Mouse (Mus musculus): Measurements from ENCODE around the gene Iqcf1. TPM values are rescaled to one million over a fixed set of nuclear protein-coding genes. Genes with fewer than 3 reads are reported as not detected.
"Not testable (repeated sequence)": the region's sequence is repeated elsewhere in the genome, so short reads cannot be mapped to it uniquely, and the experiment has no call there.

Iqcf1 gene
- polyA plus RNA-seq, 1 experiment from 2014 or later, result not detected

DNA sequence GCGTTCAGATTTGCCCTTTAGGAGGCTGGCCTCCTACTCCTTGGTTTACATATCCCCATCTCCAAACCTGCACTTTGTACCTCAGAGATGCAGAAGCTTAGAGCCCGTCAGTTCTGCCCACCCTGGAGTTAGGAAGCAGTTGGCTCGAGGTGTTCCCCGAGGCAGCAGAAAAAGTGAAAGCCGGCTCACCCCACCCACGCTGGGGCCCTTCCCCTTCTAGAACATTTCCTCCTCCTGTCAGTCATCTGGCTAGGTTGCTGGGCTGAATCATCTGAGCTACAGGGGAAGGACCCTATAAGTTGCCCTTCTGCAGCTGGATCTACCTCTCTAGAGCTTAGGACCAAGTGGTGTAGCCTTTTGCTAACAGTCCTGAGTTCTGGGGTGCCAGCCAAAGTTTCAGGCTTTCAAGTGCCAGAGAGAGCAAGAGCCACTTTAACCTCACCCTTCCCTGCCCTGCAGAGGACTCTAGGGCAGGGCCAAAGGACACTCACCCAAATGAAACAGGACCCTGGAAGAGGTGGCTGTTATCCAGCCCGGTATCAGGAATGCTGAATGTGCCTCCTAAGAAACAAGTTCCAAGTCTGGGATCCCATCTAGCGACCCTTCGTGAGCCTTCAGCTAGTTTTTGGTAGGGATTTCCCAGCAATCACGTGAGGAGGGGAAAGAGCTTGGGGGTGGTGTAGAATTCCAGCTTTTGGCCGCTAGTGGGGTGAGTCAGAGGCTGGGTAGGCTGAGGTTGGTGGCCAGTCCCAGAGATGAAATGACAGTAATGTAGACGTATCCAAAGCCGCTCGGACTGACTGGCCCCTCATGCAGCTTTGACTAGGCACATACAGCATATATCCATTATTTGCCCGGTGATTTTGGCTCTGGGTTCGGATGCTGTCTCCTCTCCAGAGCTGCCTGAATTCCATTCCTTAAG lies 23.5 kb upstream of the Iqcf1 start:
- peaks cover 14% of the 10 kb centered on the region for H3K36me3 ChIP-seq
- 0 out of 2 replicates have a peak overlapping the region, but pooled peaks have one; percentile 72 for H3K4me3 ChIP-seq
- H3K27ac ChIP-seq, result 0 out of 2 replicates have a peak overlapping the region, but pooled peaks have one; percentile 30
- H3K4me2 ChIP-seq (replicated peaks), result peak overlapping the region; percentile 34; the same call in 1 of the 2 replicates
- ATAC-seq (ENCODE audit: low FRiP score), result peak; percentile 65; the same call in 1 of the 2 replicates
- H3K9me3 ChIP-seq (replicated peaks), result no peaks in the 10 kb centered on the region
- H3K9ac ChIP-seq, result peak overlapping the region; percentile 14; the same call in 1 of the 2 replicates
- H3K27me3 ChIP-seq, result no peaks in the 10 kb centered on the region
- H3K4me1 ChIP-seq, result peaks cover 31% of the 10 kb centered on the region
- WGBS, result 32% methylated on average over 16 of the region's 16 CpGs

DNA sequence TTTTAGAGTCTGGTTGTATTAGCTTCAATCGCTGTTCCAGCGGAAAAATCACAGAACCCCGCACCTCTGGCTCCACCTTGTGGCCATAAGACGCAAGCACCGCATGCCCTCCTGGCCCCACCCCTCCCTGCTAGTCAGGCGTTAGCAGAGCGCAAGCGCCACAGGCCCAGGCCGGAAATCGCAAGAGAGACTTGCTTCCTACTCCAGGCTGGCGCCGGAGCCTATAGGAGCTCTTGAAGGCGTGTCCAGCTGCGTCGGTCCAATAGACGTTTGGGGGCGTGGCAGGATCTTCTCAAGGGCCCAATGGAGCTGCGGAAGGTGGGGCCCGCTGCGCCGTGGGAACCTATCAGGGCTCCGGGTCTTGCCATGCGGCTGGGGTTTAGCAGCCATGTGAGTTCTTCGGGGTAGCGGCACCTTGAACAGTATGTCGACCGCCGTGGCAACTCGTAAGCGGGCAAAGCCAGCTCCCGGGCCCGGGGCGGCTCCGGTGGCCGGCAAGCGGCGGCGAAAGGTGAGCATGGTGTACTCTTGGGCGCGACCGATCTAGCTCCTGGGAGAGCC lies 22.8 kb upstream of the Iqcf1 start, which contains the start of gene Parp3:
TSS of gene Parp3 (minus strand) at position 26 of the 561 bp plus-strand sequence.
- Histone ChIP-seq H3K27ac (0 out of 2 replicates have a peak within 1 kb of the TSS, but pooled peaks have one; percentile 30), H3K27me3 (no peaks in the 10 kb centered on the region), H3K36me3 (peaks cover 21% of the 10 kb centered on the region), H3K9ac (peak within 1 kb of the TSS; percentile 59), H3K4me3 (peak within 1 kb of the TSS; percentile 72), H3K9me3 (replicated peaks) (no peaks in the 10 kb centered on the region), H3K4me2 (replicated peaks) (peak within 1 kb of the TSS; percentile 81), H3K4me1 (peaks cover 26% of the 10 kb centered on the region)
- peak; percentile 98 for ATAC-seq (ENCODE audit: low FRiP score)
- WGBS, result 0% methylated on average over 41 of the region's 41 CpGs

DNA sequence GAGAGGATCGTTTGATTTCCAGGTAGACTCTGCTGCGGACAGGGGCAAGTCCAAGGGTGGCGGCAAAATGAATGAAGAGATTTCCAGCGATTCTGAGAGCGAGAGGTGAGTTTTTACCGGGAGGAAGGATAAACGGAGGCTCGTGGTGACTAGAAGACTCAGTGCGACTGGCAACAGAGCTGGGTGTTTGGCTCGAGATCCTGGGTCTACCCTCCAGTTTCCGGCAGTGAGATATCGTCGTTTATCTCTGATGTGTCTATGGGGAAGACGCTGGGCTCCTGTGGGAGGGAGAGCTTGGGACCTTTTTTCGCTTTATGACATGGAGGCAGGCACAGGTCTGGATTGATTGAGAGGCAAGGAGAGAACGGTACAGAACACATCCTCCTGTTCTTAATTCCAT lies 22.1 kb upstream of the Iqcf1 start:
- peak overlapping the region; percentile 72 for H3K4me3 ChIP-seq
- peaks cover 25% of the 10 kb centered on the region for H3K4me1 ChIP-seq
- H3K9me3 ChIP-seq (replicated peaks), result no peaks in the 10 kb centered on the region
- no peak overlapping the region for H3K27ac ChIP-seq
- H3K4me2 ChIP-seq (replicated peaks), result peak overlapping the region; percentile 81
- H3K9ac ChIP-seq, result peak overlapping the region; percentile 59
- peaks cover 26% of the 10 kb centered on the region for H3K36me3 ChIP-seq
- WGBS, result 4% methylated on average over 16 of the region's 16 CpGs
- ATAC-seq (ENCODE audit: low FRiP score), result no peak
- no peaks in the 10 kb centered on the region for H3K27me3 ChIP-seq

DNA sequence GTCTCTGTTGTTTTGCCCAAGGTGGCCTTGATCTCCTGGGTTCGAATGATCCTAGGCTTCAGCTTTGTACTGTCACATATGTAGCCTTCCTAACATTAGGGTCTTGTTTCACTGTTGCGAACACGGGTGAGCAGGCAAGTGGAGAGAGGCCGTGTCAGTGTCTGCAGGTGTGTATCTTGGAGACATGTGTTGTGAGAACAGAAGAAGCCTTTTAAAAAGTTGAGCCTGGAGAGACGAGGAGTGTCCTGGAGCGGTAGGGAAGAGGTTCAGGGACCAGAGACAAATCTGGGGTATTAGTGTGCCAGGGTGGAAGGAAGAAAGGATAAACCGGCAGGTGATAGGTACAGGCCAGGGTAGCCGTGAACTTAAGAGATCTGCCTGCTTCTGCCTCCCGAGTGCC lies 21.7 kb upstream of the Iqcf1 start:
- 83% methylated on average over 9 of the region's 9 CpGs for WGBS
- Histone ChIP-seq H3K4me2 (replicated peaks) (peak overlapping the region; percentile 81), H3K27me3 (no peaks in the 10 kb centered on the region), H3K27ac (no peak overlapping the region), H3K9ac (peak overlapping the region; percentile 59), H3K4me1 (peaks cover 25% of the 10 kb centered on the region), H3K4me3 (peak overlapping the region; percentile 72), H3K9me3 (replicated peaks) (no peaks in the 10 kb centered on the region), H3K36me3 (peaks cover 30% of the 10 kb centered on the region)
- ATAC-seq (ENCODE audit: low FRiP score), result no peak

DNA sequence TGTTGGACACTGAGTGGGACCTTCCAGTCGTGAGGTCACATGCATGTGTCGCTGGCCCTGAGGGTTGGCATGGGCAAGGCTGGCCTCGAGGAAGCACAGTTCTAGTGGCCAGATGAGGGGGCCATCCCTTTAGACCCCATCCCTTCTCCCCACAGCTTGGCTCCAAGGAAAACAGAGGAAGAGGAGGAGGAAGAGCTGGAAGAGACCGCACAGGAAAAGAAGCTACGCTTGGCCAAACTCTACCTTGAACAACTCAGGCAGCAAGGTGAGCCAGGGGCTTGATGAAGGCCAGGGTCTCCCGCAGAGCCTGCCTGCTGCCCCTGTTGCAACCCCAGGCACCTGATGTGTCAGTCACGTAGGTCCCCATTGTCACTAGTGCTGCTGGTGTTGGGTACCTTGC lies 19.2 kb upstream of the Iqcf1 start:
- peaks cover 55% of the 10 kb centered on the region for H3K36me3 ChIP-seq
- no peak overlapping the region for H3K27ac ChIP-seq
- no peaks in the 10 kb centered on the region for H3K9me3 ChIP-seq (replicated peaks)
- no peaks in the 10 kb centered on the region for H3K27me3 ChIP-seq
- H3K4me3 ChIP-seq, result no peak overlapping the region
- ATAC-seq (ENCODE audit: low FRiP score), result no peak
- WGBS, result 94% methylated on average over 7 of the region's 7 CpGs
- H3K4me1 ChIP-seq, result peaks cover 12% of the 10 kb centered on the region
- H3K9ac ChIP-seq, result no peak overlapping the region
- no peak overlapping the region for H3K4me2 ChIP-seq (replicated peaks)

DNA sequence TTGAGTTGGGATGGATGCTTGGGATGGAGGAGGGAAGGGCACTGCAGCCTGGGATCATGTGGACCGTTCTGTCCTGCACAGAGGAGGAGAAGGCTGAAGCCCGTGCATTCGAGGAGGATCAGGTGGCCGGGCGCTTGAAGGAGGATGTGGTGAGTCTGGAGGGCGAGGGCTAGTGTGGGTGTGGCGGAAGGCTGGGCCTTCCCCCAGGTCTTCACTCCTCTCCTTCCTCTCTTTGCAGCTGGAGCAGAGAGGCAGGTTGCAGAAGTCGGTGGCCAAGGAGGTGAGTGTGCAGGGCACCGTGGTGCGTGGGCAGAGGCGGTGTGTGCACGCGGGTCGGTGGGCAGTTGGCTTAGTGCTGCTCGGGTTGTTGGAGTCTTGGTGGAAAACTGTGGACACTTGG lies 18.7 kb upstream of the Iqcf1 start:
- no peaks in the 10 kb centered on the region for H3K9me3 ChIP-seq (replicated peaks)
- no peaks in the 10 kb centered on the region for H3K27me3 ChIP-seq
- no peak overlapping the region for H3K4me2 ChIP-seq (replicated peaks)
- WGBS, result 96% methylated on average over 15 of the region's 15 CpGs
- H3K9ac ChIP-seq, result no peak overlapping the region
- H3K27ac ChIP-seq, result no peak overlapping the region
- peaks cover 12% of the 10 kb centered on the region for H3K4me1 ChIP-seq
- ATAC-seq (ENCODE audit: low FRiP score), result no peak
- no peak overlapping the region for H3K4me3 ChIP-seq
- peaks cover 60% of the 10 kb centered on the region for H3K36me3 ChIP-seq

DNA sequence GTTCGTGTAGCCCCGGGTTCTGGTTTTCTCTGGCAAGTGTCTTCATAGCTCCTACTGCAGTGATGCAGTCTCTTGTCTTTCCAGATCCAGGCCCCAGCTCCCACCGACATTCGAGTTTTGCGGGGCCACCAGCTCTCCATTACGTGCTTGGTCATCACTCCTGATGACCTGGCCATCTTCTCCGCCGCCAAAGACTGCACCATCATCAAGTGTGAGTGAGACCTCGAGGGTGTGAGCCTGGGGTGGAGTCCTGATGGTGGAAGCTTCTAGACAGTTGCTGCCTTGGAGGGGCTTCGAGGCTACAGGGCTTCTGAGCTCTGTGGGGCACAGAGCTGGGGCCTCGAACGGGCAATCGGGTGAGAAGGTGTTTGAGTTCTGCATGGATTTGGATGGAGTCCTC lies 18.1 kb upstream of the Iqcf1 start:
- Histone ChIP-seq H3K36me3 (peaks cover 63% of the 10 kb centered on the region), H3K4me2 (replicated peaks) (no peak overlapping the region), H3K27ac (no peak overlapping the region), H3K4me1 (peaks cover 8% of the 10 kb centered on the region), H3K27me3 (no peaks in the 10 kb centered on the region), H3K4me3 (no peak overlapping the region), H3K9ac (no peak overlapping the region), H3K9me3 (replicated peaks) (no peaks in the 10 kb centered on the region)
- ATAC-seq (ENCODE audit: low FRiP score), result no peak
- WGBS, result 92% methylated on average over 13 of the region's 13 CpGs

DNA sequence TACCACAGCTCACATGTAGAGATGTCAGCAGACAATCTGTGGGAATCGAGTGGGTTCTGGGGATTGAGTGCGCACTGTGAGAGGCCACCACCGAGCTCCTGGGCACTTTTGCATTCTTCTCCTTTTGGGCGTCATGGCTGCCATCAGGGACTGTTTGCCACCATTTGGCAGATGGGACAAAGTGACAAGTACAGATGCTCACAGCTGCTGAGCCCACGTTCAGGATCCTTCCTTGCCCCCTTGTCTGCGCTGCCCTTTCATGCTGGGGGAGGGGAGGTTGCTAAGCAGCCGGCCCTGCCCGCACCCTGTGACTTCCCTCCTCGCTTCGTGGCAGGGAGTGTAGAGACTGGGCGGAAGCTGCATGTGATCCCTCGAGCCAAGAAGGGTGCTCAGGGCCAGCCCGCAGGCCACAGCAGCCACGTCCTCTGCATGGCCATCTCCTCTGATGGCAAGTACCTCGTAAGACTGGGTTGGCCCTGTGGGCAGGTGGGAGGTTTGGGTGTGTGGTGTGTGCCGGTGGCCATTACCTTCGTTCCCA lies 17.1 kb upstream of the Iqcf1 start:
- Histone ChIP-seq H3K27me3 (no peaks in the 10 kb centered on the region), H3K4me1 (peaks cover 6% of the 10 kb centered on the region), H3K4me2 (replicated peaks) (no peak overlapping the region), H3K36me3 (peaks cover 63% of the 10 kb centered on the region), H3K4me3 (no peak overlapping the region), H3K27ac (no peak overlapping the region), H3K9me3 (replicated peaks) (no peaks in the 10 kb centered on the region), H3K9ac (no peak overlapping the region)
- ATAC-seq (ENCODE audit: low FRiP score), result no peak
- 90% methylated on average over 17 of the region's 17 CpGs for WGBS

DNA sequence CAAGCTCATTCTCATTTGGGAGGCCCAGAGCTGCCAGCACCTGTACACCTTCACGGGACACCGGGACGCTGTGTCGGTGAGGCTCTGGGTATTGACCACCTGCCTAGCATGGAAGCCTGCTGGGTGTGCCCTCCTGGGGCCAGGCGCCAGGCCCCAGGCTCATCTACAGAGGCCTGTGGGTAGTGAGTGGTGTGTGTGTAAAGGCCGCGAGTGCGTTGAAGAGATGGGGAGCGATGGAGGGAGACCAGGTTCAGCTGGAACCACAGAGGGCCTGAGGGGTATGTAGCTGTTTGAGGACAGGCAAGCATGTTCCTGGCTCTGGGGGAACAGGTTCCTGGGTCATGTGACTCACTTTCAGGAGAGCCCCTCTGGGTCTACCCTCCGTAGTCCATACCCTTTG lies 16.6 kb upstream of the Iqcf1 start:
- no peak overlapping the region for H3K4me2 ChIP-seq (replicated peaks)
- H3K27me3 ChIP-seq, result no peaks in the 10 kb centered on the region
- peaks cover 63% of the 10 kb centered on the region for H3K36me3 ChIP-seq
- H3K9ac ChIP-seq, result no peak overlapping the region
- H3K4me1 ChIP-seq, result peaks cover 1% of the 10 kb centered on the region
- no peak overlapping the region for H3K27ac ChIP-seq
- no peak overlapping the region for H3K4me3 ChIP-seq
- ATAC-seq (ENCODE audit: low FRiP score), result no peak
- no peaks in the 10 kb centered on the region for H3K9me3 ChIP-seq (replicated peaks)
- 95% methylated on average over 10 of the region's 10 CpGs for WGBS

DNA sequence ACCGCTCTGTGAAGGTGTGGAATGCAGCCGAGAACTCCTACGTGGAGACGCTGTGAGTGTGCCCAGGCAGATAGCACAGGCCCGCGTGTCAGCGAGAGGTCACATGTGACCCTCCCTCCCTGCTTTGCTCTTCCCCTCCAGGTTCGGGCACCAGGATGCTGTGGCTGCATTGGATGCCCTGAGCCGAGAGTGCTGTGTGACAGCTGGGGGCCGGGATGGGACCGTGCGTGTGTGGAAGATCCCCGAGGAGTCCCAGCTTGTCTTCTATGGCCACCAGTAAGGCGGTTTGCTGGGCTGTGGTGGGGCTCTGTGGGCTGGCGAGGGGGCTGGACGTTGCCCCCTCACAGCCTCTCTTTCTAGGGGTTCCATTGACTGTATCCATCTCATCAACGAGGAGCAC lies 16.2 kb upstream of the Iqcf1 start:
- Histone ChIP-seq H3K4me2 (replicated peaks) (no peak overlapping the region), H3K27me3 (no peaks in the 10 kb centered on the region), H3K4me1 (no peaks in the 10 kb centered on the region), H3K9ac (no peak overlapping the region), H3K27ac (no peak overlapping the region), H3K4me3 (no peak overlapping the region), H3K36me3 (peaks cover 63% of the 10 kb centered on the region), H3K9me3 (replicated peaks) (no peaks in the 10 kb centered on the region)
- 95% methylated on average over 17 of the region's 17 CpGs for WGBS
- ATAC-seq (ENCODE audit: low FRiP score), result no peak

DNA sequence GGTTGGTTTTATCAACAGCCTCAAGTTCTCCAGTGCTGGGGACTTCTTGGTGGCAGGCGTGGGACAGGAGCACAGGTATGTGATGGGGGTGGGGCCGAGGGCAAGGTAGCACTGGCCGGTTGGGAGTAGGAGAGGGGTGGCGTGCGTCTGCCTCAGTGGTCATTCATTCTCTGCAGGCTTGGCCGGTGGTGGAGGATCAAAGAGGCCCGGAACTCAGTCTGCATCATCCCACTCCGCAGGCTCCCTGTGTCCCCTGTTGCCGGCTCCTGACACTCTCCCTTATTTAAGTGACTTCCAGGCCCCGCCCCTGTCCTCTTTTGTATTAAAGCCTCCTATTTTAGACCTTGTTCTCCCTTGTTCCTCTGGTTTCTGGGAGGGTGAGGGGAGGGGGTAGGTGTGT lies 14.7 kb upstream of the Iqcf1 start:
- Histone ChIP-seq H3K27me3 (no peaks in the 10 kb centered on the region), H3K4me3 (no peak overlapping the region), H3K4me1 (no peaks in the 10 kb centered on the region), H3K36me3 (peaks cover 60% of the 10 kb centered on the region), H3K4me2 (replicated peaks) (no peak overlapping the region), H3K9me3 (replicated peaks) (no peaks in the 10 kb centered on the region), H3K9ac (no peak overlapping the region), H3K27ac (no peak overlapping the region)
- no peak for ATAC-seq (ENCODE audit: low FRiP score)
- 85% methylated on average over 10 of the region's 10 CpGs for WGBS

DNA sequence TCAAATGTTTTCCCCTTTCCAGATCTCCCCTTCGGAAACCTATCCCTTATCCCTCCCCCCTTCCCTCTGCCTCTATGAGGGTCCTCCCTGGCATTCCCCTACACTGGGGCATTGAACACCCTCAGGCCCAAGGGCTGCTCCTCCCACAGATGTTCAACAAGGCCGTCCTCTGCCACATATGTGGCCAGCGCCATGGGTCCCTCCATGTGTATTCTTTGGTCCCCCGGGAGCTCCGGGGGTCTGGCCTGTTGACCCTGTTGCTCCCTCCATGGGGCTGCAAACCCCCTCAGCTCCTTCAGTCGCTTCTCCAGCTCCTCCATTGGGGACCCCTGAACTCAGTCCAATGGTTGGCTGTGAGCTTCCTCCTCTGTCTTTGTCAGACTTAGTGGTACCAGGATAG lies 12.2 kb upstream of the Iqcf1 start:
- peaks cover 38% of the 10 kb centered on the region for H3K36me3 ChIP-seq
- H3K27me3 ChIP-seq; ATAC-seq (ENCODE audit: low FRiP score); H3K4me2 ChIP-seq (replicated peaks); H3K4me1 ChIP-seq; H3K4me3 ChIP-seq; H3K9ac ChIP-seq; H3K27ac ChIP-seq; H3K9me3 ChIP-seq (replicated peaks): not testable (repeated sequence)
- WGBS, result 87% methylated on average over 6 of the region's 6 CpGs

Data from hindbrain, embryonic 12.5 days (tissue).